Mouse (Mus musculus) embryonic facial prominence, embryonic 15.5 days (tissue): ENCODE data around the gene Ndufaf5. TPM values are rescaled to one million over a fixed set of nuclear protein-coding genes. Genes with fewer than 3 reads are reported as not detected.
"Not testable (repeated sequence)": the region's sequence is repeated elsewhere in the genome, so short reads cannot be mapped to it uniquely, and the experiment has no call there.

ENCODE experiments used
- ATAC-seq: fragments of 200-750 bp; cut with Nextera tagmentation; 2 replicates; pipeline ENCODE4 v1.8.0; 2017; ENCODE audit warnings: low read depth, moderate TSS enrichment; ENCODE audit not compliant: insufficient number of reproducible peaks, low FRiP score, low TSS enrichment
- H3K27ac ChIP-seq: fragments of 300-500 bp; sonication (generic); replicated peaks from 2 replicates; pipeline ENCODE4 v1.5.1; 2015; ENCODE audit warnings: mild to moderate bottlenecking, inconsistent platforms
- H3K27me3 ChIP-seq: fragments of 300-500 bp; sonication (generic); 2 replicates; pipeline ENCODE4 v1.6.1; 2015; ENCODE audit warnings: inconsistent platforms
- H3K36me3 ChIP-seq: fragments of 300-500 bp; sonication (generic); 2 replicates; pipeline ENCODE4 v1.6.1; 2015; ENCODE audit warnings: mild to moderate bottlenecking, inconsistent platforms
- H3K4me1 ChIP-seq: fragments of 300-500 bp; sonication (generic); 2 replicates; pipeline ENCODE4 v1.6.1; 2015; ENCODE audit warnings: inconsistent platforms
- H3K4me2 ChIP-seq: fragments of 300-500 bp; sonication (generic); replicated peaks from 2 replicates; pipeline ENCODE4 v1.6.1; 2015; ENCODE audit warnings: mild to moderate bottlenecking, inconsistent platforms
- H3K4me3 ChIP-seq: fragments of 300-500 bp; sonication (generic); replicated peaks from 2 replicates; pipeline ENCODE4 v1.5.1; 2015; ENCODE audit warnings: mild to moderate bottlenecking, inconsistent platforms
- H3K9ac ChIP-seq: fragments of 300-500 bp; sonication (generic); 2 replicates; pipeline ENCODE4 v1.6.1; 2015; ENCODE audit warnings: inconsistent platforms
- H3K9me3 ChIP-seq: fragments of 300-500 bp; sonication (generic); replicated peaks from 2 replicates; pipeline ENCODE4 v1.6.1; 2016; ENCODE audit warnings: inconsistent platforms
- WGBS: fragments of 180-500 bp; shearing (Covaris S2); methylation state at CpG from one replicate; pipeline ENCODE4 v1.1.7; 2015; 5-methylcytosine and 5-hydroxymethylcytosine counted together
- polyA plus RNA-seq: library from polyadenylated mRNA; unstranded; fragments of >200 nt; fragmentation: Nextera tagmentation; extraction: Ambion mirVana; gene quantifications from 2 replicates; pipeline ENCODE4 v1.2.1, GENCODE M21; 2015

The Ndufaf5 gene
- 22.6 and 23.4 TPM in 2 replicates for polyA plus RNA-seq

DNA sequence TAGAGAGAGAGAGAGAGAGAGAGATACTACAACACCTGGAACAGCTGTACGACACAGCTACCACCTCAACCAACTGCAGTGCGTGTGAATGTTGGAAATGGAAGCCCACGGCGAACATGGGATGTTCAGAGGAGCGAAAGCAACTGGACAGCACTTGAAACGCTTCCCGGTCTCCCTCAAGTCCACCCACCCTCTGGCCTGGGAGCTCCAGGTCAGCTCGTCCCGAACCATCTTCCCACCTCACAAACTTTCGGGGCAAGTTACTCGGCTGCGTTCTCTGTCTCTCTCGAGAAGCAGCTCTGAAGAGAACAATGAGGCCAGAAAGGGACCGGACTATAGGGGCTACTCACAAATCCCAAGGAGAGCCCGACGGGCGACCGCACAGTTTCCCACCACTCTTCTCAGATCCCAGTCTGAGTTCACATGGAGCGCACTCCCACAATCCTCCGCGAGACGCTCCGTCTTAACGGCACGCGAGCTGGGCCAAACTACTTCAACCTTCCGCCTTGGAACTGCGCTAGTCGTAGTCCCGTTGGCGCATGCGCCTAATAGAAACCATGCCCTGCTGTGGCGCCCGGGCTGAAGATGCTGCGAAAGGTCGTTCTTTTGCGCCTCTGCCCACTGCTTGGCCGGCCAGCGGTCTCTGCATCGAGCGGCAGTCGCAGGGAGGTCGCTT, at the start of gene Ndufaf5, which contains the start of gene Esf1:
Gene Ndufaf5 (plus strand): TSS at position 523 of the 676 bp plus-strand sequence.
Gene Esf1 (minus strand): TSS at position 438 of the 676 bp plus-strand sequence.
- no peaks in the 10 kb centered on the region for H3K9me3 ChIP-seq
- no peaks in the 10 kb centered on the region for H3K27me3 ChIP-seq
- peak within 1 kb of the TSS; percentile 84 for H3K4me3 ChIP-seq
- H3K36me3 ChIP-seq: peaks cover 11% of the 10 kb centered on the region; the same call in 1 of the 2 replicates
- H3K4me2 ChIP-seq: peak within 1 kb of the TSS; percentile 64
- H3K27ac ChIP-seq: peak within 1 kb of the TSS; percentile 87
- under 1% methylated on average over 43 of the region's 43 CpGs for WGBS
- H3K9ac ChIP-seq: peak within 1 kb of the TSS; percentile 72
- H3K4me1 ChIP-seq: peaks cover 15% of the 10 kb centered on the region
- ATAC-seq: peak; percentile 98

DNA sequence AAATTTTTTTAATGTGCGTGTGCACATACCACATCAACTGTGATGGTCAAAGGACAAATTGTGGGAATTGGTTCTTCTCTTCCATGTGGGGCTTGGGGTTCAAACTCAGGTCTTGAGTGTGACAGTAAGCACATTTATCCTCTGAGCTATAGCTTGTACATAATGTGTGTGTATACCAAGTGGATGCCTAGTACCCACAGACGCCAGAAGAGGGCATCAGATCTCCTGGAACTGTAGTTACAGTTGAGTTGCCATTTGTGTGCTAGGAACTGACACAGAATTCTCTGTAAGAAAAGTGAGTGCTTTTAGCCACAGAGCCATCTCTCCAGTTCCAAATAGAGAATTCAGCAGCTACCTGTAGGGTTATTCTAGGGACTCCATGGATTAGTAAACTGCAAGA, 44.9 kb upstream of the Ndufaf5 start:
- H3K4me2 ChIP-seq: no peak overlapping the region
- H3K27me3 ChIP-seq: no peaks in the 10 kb centered on the region
- H3K36me3 ChIP-seq: peaks cover 58% of the 10 kb centered on the region
- H3K4me3 ChIP-seq: no peak overlapping the region
- no peaks in the 10 kb centered on the region for H3K9me3 ChIP-seq
- 82% methylated on average over 2 of the region's 2 CpGs for WGBS
- no peak overlapping the region for H3K9ac ChIP-seq
- no peaks in the 10 kb centered on the region for H3K4me1 ChIP-seq
- H3K27ac ChIP-seq: no peak overlapping the region
- ATAC-seq: no peak

DNA sequence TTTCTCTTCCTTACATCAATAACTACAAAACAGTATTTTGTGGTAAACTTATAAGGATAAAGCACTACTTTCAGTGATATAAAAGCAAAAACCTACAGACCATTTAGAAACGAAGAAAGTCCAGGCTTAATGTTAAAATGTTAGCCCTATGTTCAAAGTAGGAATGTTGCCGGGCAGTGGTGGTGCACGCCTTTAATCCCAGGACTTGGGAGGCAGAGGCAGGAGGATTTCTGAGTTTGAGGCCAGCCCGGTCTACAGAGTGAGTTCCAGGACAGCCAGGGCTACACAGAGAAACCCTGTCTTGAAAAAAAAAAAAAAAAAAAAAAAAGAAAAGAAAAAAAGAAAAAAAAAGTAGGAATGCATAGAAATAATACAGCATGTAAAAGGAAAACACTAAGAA, 18.7 kb upstream of the Ndufaf5 start, which contains the start of gene Gm17374:
Gene Gm17374 (plus strand): TSS at position 301 of the 400 bp plus-strand sequence.
- H3K4me1 ChIP-seq, H3K4me2 ChIP-seq, H3K27ac ChIP-seq, H3K9me3 ChIP-seq, ATAC-seq, H3K27me3 ChIP-seq, H3K4me3 ChIP-seq, H3K9ac ChIP-seq: not testable (repeated sequence)
- WGBS: 95% methylated on average over 4 of the region's 4 CpGs
- peaks cover 31% of the 10 kb centered on the region for H3K36me3 ChIP-seq

DNA sequence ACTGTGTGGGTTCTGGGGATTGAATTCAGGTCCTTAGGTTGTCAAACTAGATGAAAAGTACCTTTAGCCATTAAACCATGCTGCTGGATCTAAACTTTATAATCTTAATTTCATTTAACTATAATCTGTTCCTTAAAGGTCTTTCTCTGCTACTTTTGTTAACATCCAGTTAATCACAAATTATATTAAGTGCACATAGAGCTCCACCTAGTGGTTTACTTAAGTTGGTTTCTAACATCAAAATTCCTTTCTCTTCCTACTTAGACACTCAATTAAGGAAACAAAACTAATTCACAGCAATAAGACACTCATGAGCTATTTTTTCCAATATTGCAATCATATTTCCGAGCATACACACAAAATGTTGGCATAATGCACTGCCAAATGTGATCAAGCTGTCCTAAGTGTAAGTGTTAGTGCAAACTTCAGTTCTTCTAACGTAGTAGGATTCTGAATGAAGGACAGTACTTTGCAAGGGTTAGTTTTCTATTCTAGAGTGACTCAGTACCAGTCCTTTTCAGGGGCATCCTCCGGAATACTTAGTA, 11.2 kb upstream of the Ndufaf5 start:
- WGBS: 74% methylated on average over 3 of the region's 3 CpGs

DNA sequence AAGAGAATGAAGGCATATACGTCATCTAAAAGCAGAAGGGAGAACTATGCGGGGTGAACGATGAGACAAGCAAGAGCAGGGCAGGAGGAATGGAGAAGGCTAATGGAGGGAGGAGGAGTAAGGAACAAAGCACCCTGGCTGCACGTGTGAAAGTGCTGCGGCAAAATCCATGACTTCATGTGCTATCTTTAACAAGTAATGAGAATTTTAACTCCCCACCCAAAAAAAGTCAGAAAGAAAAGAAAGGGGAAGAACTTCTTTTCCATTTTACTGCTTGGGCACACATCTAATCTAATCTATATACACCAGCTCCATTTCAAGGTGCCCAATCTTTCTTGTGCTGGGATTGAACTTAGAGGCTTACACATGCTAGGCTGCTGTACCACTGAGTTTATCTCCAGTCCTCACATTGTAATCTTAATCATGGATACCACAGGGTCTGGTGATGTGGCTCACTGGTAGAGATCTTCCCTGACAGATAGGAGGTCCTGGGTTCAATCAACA, 7.0 kb upstream of the Ndufaf5 start:
- no peaks in the 10 kb centered on the region for H3K9me3 ChIP-seq
- H3K27me3 ChIP-seq: no peaks in the 10 kb centered on the region
- no peak overlapping the region for H3K4me3 ChIP-seq
- H3K9ac ChIP-seq: no peak overlapping the region
- 96% methylated on average over 5 of the region's 5 CpGs for WGBS
- no peak overlapping the region for H3K4me2 ChIP-seq
- no peak overlapping the region for H3K27ac ChIP-seq
- H3K4me1 ChIP-seq: no peaks in the 10 kb centered on the region
- no peak for ATAC-seq
- peaks cover 31% of the 10 kb centered on the region for H3K36me3 ChIP-seq

More for the DNA sequence above, 11.2 kb upstream of the Ndufaf5 start:
- Histone ChIP-seq H3K36me3 (peaks cover 39% of the 10 kb centered on the region), H3K27ac (no peak overlapping the region), H3K27me3 (no peaks in the 10 kb centered on the region), H3K4me1 (no peaks in the 10 kb centered on the region), H3K9me3 (no peaks in the 10 kb centered on the region), H3K4me2 (no peak overlapping the region), H3K9ac (no peak overlapping the region), H3K4me3 (no peak overlapping the region)
- no peak for ATAC-seq

DNA sequence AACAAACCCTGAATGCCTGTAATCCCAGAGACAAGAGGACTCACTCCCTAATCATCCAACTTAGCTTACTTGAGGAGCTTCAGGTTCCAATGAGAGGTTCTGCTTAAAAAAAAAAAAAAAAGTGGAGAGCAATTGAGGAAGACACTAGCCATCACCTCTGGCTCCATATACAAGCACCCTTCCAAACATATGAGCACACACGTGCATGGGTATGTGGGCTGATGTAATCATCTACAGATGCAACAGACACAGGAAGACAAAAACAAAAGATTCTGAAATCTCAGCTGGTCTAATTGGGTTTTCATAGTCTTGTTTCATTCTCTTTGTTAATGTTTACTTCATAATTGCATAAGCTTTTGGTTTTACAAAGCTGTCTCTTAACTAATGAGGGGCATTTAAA, 1.4 kb upstream of the Ndufaf5 start:
- H3K4me3 ChIP-seq: no peak overlapping the region
- no peak for ATAC-seq
- H3K27ac ChIP-seq: no peak overlapping the region
- H3K4me1 ChIP-seq: peaks cover 15% of the 10 kb centered on the region
- no peaks in the 10 kb centered on the region for H3K9me3 ChIP-seq
- no peak overlapping the region for H3K9ac ChIP-seq
- WGBS: 58% methylated on average over 1 of the region's 1 CpGs
- H3K36me3 ChIP-seq: peaks cover 17% of the 10 kb centered on the region
- H3K4me2 ChIP-seq: no peak overlapping the region
- no peaks in the 10 kb centered on the region for H3K27me3 ChIP-seq

DNA sequence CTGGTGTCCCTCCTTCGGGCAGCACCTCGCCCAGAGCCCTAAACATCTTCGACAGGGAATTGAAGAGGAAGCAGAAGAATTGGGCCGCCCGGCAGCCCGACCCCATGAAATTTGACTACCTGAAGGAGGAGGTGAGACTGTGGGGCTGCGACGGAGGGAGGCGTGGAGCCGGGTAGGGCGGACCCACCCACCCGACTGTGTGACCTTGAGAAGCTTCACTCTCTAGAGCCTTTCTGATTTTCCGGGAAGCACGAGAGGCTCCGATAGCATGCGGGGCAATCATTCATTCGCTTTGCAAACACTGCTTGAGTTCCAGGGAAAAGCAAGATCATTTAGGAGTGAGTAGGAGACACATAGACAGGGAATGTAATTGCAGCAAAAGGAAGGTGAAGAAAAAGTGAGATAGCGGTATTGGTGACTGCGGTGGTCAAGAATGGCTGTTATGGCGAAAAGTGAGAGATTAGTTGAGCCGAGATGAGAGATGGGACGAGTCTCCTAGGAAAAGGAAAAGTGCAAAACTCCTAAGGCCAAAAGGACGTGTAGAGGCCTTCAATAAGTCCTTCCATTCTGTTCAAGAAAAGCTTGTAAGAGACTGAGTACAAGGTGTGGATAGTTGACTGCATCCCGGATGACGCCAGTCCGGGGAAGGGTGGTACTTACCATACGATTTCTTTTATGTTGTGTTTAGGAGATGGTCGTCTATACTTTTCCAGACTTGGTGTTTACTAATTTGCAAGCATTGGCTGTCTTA, 529 bp downstream of the Ndufaf5 start:
- WGBS: 5% methylated on average over 28 of the region's 28 CpGs
- H3K9ac ChIP-seq: peak overlapping the region; percentile 72

DNA sequence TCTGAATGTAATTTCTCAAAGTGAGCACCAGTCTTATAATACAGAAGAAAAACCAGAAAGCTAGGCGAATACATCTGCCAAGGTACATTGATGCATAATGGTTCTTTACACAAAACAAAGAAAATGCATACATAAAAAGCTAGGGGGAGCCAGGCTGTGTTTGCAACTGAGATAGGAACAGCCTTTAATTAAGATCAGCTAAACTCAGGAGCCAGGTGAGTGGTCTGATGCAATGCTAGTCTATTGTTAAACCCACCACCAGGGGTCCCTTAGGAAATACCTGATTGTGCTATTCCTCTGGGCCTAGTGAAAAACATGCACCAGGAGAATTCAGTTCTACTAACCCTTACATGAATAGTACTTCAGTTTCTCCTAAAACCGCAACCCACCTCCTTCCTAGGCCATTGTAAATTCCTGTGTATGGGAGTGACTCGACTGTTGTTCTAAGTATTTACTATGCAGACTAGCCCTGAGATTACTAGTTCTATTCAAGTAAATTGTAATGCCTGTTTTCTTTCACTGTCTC, 15.3 kb downstream of the Ndufaf5 start:
- H3K9ac ChIP-seq, H3K4me2 ChIP-seq, H3K4me1 ChIP-seq, ATAC-seq, H3K27ac ChIP-seq, H3K4me3 ChIP-seq, H3K9me3 ChIP-seq, H3K27me3 ChIP-seq: not testable (repeated sequence)
- H3K36me3 ChIP-seq: peaks cover 29% of the 10 kb centered on the region
- WGBS: 92% methylated on average over 3 of the region's 3 CpGs

More for the DNA sequence above, 529 bp downstream of the Ndufaf5 start:
- no peaks in the 10 kb centered on the region for H3K9me3 ChIP-seq
- peak; percentile 89 for ATAC-seq
- H3K27ac ChIP-seq: peak overlapping the region; percentile 87
- no peaks in the 10 kb centered on the region for H3K27me3 ChIP-seq
- H3K36me3 ChIP-seq: peaks cover 10% of the 10 kb centered on the region; the same call in 1 of the 2 replicates
- peak overlapping the region; percentile 84 for H3K4me3 ChIP-seq
- H3K4me2 ChIP-seq: peak overlapping the region; percentile 64
- H3K4me1 ChIP-seq: peaks cover 15% of the 10 kb centered on the region

DNA sequence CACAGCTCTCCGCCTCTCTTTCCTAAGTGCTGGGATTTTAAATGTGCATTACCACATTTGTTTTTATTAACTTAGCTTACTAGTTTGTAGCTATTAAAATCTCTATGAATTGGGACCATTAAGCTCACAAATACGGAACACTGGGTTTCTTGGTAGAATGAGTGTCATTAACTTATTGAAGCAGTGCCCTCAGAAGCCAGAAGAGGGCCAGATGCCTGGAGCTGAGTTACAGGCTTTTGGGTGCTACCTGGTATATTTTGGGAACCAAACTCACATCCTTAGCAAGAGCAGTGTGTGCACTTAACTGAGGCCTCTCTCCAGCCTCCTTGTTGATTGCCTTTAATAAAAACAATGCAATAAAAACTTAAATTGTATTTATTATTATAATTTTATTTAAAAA, 30.3 kb downstream of the Ndufaf5 start:
- WGBS: 72% methylated on average over 2 of the region's 2 CpGs
- Histone ChIP-seq H3K36me3 (peaks cover 27% of the 10 kb centered on the region; the same call in 1 of the 2 replicates), H3K4me3 (no peak overlapping the region), H3K4me1 (no peaks in the 10 kb centered on the region), H3K4me2 (no peak overlapping the region), H3K9me3 (no peaks in the 10 kb centered on the region), H3K9ac (no peak overlapping the region), H3K27me3 (no peaks in the 10 kb centered on the region), H3K27ac (no peak overlapping the region)
- ATAC-seq: no peak

DNA sequence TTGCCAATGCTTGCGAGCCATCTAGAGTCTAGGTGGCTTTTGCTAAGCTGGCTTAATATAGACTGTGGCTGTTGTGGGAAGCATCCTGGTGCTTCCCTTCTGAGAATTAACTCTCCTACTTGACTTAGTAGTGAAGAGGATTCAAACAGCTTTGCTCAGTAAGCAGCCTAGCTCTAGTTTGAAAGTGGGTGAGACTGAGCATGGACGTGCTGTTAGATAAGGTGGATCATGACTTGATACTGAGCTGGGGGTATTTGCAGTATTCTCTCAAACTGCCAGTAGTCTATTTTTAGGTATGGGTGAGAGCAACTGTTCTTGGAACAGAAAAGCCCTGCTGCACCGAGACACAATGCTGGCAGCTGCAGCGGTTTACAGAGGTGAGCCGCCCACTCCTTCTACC, 32.1 kb downstream of the Ndufaf5 start:
- Histone ChIP-seq H3K36me3 (peaks cover 23% of the 10 kb centered on the region; the same call in 1 of the 2 replicates), H3K9me3 (no peaks in the 10 kb centered on the region), H3K4me2 (no peak overlapping the region), H3K9ac (no peak overlapping the region), H3K27ac (no peak overlapping the region), H3K4me1 (no peaks in the 10 kb centered on the region), H3K27me3 (no peaks in the 10 kb centered on the region), H3K4me3 (no peak overlapping the region)
- ATAC-seq: no peak
- WGBS: 85% methylated on average over 5 of the region's 5 CpGs

DNA sequence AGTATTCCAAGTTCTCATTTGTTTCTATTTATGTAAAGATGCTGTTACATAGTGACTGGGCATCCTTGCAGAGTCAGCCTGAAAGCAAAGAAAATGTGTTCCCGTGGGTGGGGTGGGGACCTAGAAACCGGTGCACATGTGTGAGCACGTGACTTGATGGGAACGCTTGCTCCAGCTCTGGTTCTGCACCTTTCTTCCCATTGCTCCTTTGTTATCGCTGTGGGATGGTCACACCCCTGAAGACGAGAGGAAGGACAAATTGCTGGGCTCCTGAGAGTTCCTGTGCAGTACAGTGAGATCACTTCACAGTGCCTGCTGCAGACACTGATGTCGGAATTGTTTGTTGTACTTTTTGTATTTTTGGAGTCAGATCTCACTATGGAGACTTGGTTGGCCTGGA, 33.3 kb downstream of the Ndufaf5 start:
- no peaks in the 10 kb centered on the region for H3K4me1 ChIP-seq
- H3K27ac ChIP-seq: no peak overlapping the region
- H3K4me2 ChIP-seq: no peak overlapping the region
- H3K36me3 ChIP-seq: peaks cover 23% of the 10 kb centered on the region; the same call in 1 of the 2 replicates
- H3K27me3 ChIP-seq: no peaks in the 10 kb centered on the region
- no peak overlapping the region for H3K9ac ChIP-seq
- ATAC-seq: no peak
- WGBS: 93% methylated on average over 7 of the region's 7 CpGs
- H3K4me3 ChIP-seq: no peak overlapping the region
- H3K9me3 ChIP-seq: no peaks in the 10 kb centered on the region
